Mouse (Mus musculus) lung, embryonic 15.5 days (tissue): ENCODE data around the gene Saysd1. TPM values are rescaled to one million over a fixed set of nuclear protein-coding genes. Genes with fewer than 3 reads are reported as not detected.
A peak's percentile ranks its signal among the peaks of the same experiment; 100 is the strongest.

ENCODE experiments used
- ATAC-seq: fragments of 200-750 bp; cut with Nextera tagmentation; 2 replicates; pipeline ENCODE4 v1.8.0; 2017; ENCODE audit warnings: moderate number of reproducible peaks, borderline replicate concordance; ENCODE audit not compliant: low FRiP score, low TSS enrichment; ENCODE audit errors: extremely low read depth
- H3K27ac ChIP-seq: fragments of 300-500 bp; sonication (generic); 2 replicates; pipeline ENCODE4 v1.5.1; 2015; ENCODE audit warnings: moderate library complexity, mild to moderate bottlenecking, inconsistent platforms
- H3K27me3 ChIP-seq: fragments of 300-500 bp; sonication (generic); 2 replicates; pipeline ENCODE4 v1.6.1; 2015; ENCODE audit warnings: inconsistent platforms
- H3K36me3 ChIP-seq: fragments of 300-500 bp; sonication (generic); 2 replicates; pipeline ENCODE4 v1.6.1; 2015; ENCODE audit warnings: inconsistent platforms
- H3K4me1 ChIP-seq: fragments of 300-500 bp; sonication (generic); 2 replicates; pipeline ENCODE4 v1.6.1; 2015; ENCODE audit warnings: inconsistent platforms
- H3K4me2 ChIP-seq: fragments of 300-500 bp; sonication (generic); 2 replicates; pipeline ENCODE4 v1.6.1; 2015; ENCODE audit warnings: inconsistent platforms, mild to moderate bottlenecking, moderate library complexity
- H3K4me3 ChIP-seq: fragments of 300-500 bp; sonication (generic); 2 replicates; pipeline ENCODE4 v1.5.1; 2015; ENCODE audit warnings: mild to moderate bottlenecking, inconsistent platforms
- H3K9ac ChIP-seq: fragments of 300-500 bp; sonication (generic); 2 replicates; pipeline ENCODE4 v1.6.1; 2015; ENCODE audit warnings: inconsistent platforms
- H3K9me3 ChIP-seq: fragments of 300-500 bp; sonication (generic); 2 replicates; pipeline ENCODE4 v1.6.1; 2016; ENCODE audit warnings: inconsistent platforms
- WGBS: fragments of 180-500 bp; shearing (Covaris S2); methylation state at CpG from one replicate; pipeline ENCODE4 v1.1.7; 2015; 5-methylcytosine and 5-hydroxymethylcytosine counted together
- polyA plus RNA-seq: library from polyadenylated mRNA; unstranded; fragments of >200 nt; fragmentation: Nextera tagmentation; extraction: Ambion mirVana; gene quantifications from 2 replicates; pipeline ENCODE4 v1.2.1, GENCODE M21; 2015

Gene Saysd1
- polyA plus RNA-seq, 1 experiment from 2014 or later, result 12.0 TPM

- no peak overlapping the region for H3K27ac ChIP-seq
- H3K9me3 ChIP-seq, result no peaks in the 10 kb centered on the region
- H3K36me3 ChIP-seq, result no peaks in the 10 kb centered on the region
- ATAC-seq, result peak; percentile 57; the same call in 1 of the 2 replicates
- H3K4me1 ChIP-seq, result 0 out of 2 replicates have a peak, but pooled peaks cover 4% of the 10 kb centered on the region
- no peaks in the 10 kb centered on the region for H3K27me3 ChIP-seq
- WGBS, result 18% methylated on average over 5 of the region's 5 CpGs
- no peak overlapping the region for H3K4me2 ChIP-seq
- no peak overlapping the region for H3K9ac ChIP-seq
- no peak overlapping the region for H3K4me3 ChIP-seq
Measured at GRCm38 (mm10) chr14:20098061-20098460, 40.3 kb downstream of the Saysd1 start.

GRCm38 (mm10) chr14:20094942-20095341, 43.4 kb downstream of the Saysd1 start:
- no peak overlapping the region for H3K4me2 ChIP-seq
- no peak for ATAC-seq
- H3K4me3 ChIP-seq, result no peak overlapping the region
- H3K4me1 ChIP-seq, result no peaks in the 10 kb centered on the region
- no peaks in the 10 kb centered on the region for H3K27me3 ChIP-seq
- no peaks in the 10 kb centered on the region for H3K36me3 ChIP-seq
- H3K9ac ChIP-seq, result no peak overlapping the region
- 42% methylated on average over 5 of the region's 5 CpGs for WGBS
- no peak overlapping the region for H3K27ac ChIP-seq
- no peaks in the 10 kb centered on the region for H3K9me3 ChIP-seq

GRCm38 (mm10) chr14:20093493-20093892, 44.8 kb downstream of the Saysd1 start:
- Histone ChIP-seq H3K4me3 (no peak overlapping the region), H3K9me3 (no peaks in the 10 kb centered on the region), H3K27me3 (no peaks in the 10 kb centered on the region), H3K4me1 (no peaks in the 10 kb centered on the region), H3K27ac (no peak overlapping the region), H3K4me2 (no peak overlapping the region), H3K9ac (no peak overlapping the region), H3K36me3 (no peaks in the 10 kb centered on the region)
- WGBS, result 16% methylated on average over 7 of the region's 7 CpGs
- ATAC-seq, result no peak

- no peaks in the 10 kb centered on the region for H3K27me3 ChIP-seq
- no peak for ATAC-seq
- H3K36me3 ChIP-seq, result no peaks in the 10 kb centered on the region
- no peak overlapping the region for H3K4me2 ChIP-seq
- no peak overlapping the region for H3K4me3 ChIP-seq
- no peaks in the 10 kb centered on the region for H3K9me3 ChIP-seq
- H3K4me1 ChIP-seq, result peaks cover 11% of the 10 kb centered on the region
- H3K9ac ChIP-seq, result no peak overlapping the region
- H3K27ac ChIP-seq, result no peak overlapping the region
Measured at GRCm38 (mm10) chr14:20084335-20084734, 54.0 kb downstream of the Saysd1 start.

GRCm38 (mm10) chr14:20082536-20083325, 55.6 kb downstream of the Saysd1 start:
- WGBS, result under 1% methylated on average over 56 of the region's 56 CpGs
- Histone ChIP-seq H3K4me1 (peaks cover 11% of the 10 kb centered on the region), H3K4me3 (peak overlapping the region; percentile 60), H3K4me2 (peak overlapping the region; percentile 64), H3K36me3 (no peaks in the 10 kb centered on the region), H3K9me3 (no peaks in the 10 kb centered on the region), H3K27ac (peak overlapping the region; percentile 98), H3K9ac (peak overlapping the region; percentile 61), H3K27me3 (no peaks in the 10 kb centered on the region)
- peak; percentile 97 for ATAC-seq

- Histone ChIP-seq H3K4me3 (peak overlapping the region; percentile 60), H3K27me3 (no peaks in the 10 kb centered on the region), H3K36me3 (no peaks in the 10 kb centered on the region), H3K27ac (peak overlapping the region; percentile 98), H3K4me1 (peaks cover 11% of the 10 kb centered on the region), H3K9me3 (no peaks in the 10 kb centered on the region), H3K4me2 (peak overlapping the region; percentile 64), H3K9ac (peak overlapping the region; percentile 61; the same call in 1 of the 2 replicates)
- 64% methylated on average over 5 of the region's 5 CpGs for WGBS
- no peak for ATAC-seq
Measured at GRCm38 (mm10) chr14:20081937-20082533, 56.3 kb downstream of the Saysd1 start.

GRCm38 (mm10) chr14:20081084-20081483, 57.2 kb downstream of the Saysd1 start:
- H3K4me2 ChIP-seq, result no peak overlapping the region
- H3K4me1 ChIP-seq, result peaks cover 11% of the 10 kb centered on the region
- no peaks in the 10 kb centered on the region for H3K9me3 ChIP-seq
- no peak overlapping the region for H3K27ac ChIP-seq
- H3K36me3 ChIP-seq, result no peaks in the 10 kb centered on the region
- H3K4me3 ChIP-seq, result no peak overlapping the region
- no peaks in the 10 kb centered on the region for H3K27me3 ChIP-seq
- no peak for ATAC-seq
- no peak overlapping the region for H3K9ac ChIP-seq
- WGBS, result 81% methylated on average over 1 of the region's 1 CpGs

GRCm38 (mm10) chr14:20077181-20077580, 61.2 kb downstream of the Saysd1 start:
- H3K4me2 ChIP-seq, result no peak overlapping the region
- H3K4me3 ChIP-seq, result no peak overlapping the region
- 85% methylated on average over 6 of the region's 6 CpGs for WGBS
- peaks cover 11% of the 10 kb centered on the region for H3K4me1 ChIP-seq
- ATAC-seq, result no peak
- no peak overlapping the region for H3K9ac ChIP-seq
- no peak overlapping the region for H3K27ac ChIP-seq
- no peaks in the 10 kb centered on the region for H3K36me3 ChIP-seq
- H3K27me3 ChIP-seq, result no peaks in the 10 kb centered on the region
- no peaks in the 10 kb centered on the region for H3K9me3 ChIP-seq

- H3K36me3 ChIP-seq, result no peaks in the 10 kb centered on the region
- H3K27me3 ChIP-seq, result no peaks in the 10 kb centered on the region
- no peak overlapping the region for H3K9ac ChIP-seq
- no peaks in the 10 kb centered on the region for H3K4me1 ChIP-seq
- H3K4me2 ChIP-seq, result no peak overlapping the region
- H3K4me3 ChIP-seq, result no peak overlapping the region
- H3K9me3 ChIP-seq, result no peaks in the 10 kb centered on the region
- no peak overlapping the region for H3K27ac ChIP-seq
- no peak for ATAC-seq
- 86% methylated on average over 7 of the region's 7 CpGs for WGBS
Measured at GRCm38 (mm10) chr14:20075544-20075943, 62.8 kb downstream of the Saysd1 start.

GRCm38 (mm10) chr14:20074759-20075158, 63.6 kb downstream of the Saysd1 start:
- no peak overlapping the region for H3K4me2 ChIP-seq
- 58% methylated on average over 1 of the region's 1 CpGs for WGBS
- no peaks in the 10 kb centered on the region for H3K27me3 ChIP-seq
- H3K4me1 ChIP-seq, result no peaks in the 10 kb centered on the region
- no peaks in the 10 kb centered on the region for H3K9me3 ChIP-seq
- no peak for ATAC-seq
- no peaks in the 10 kb centered on the region for H3K36me3 ChIP-seq
- H3K27ac ChIP-seq, result no peak overlapping the region
- no peak overlapping the region for H3K9ac ChIP-seq
- no peak overlapping the region for H3K4me3 ChIP-seq

GRCm38 (mm10) chr14:20070629-20071028, 67.7 kb downstream of the Saysd1 start:
- Histone ChIP-seq H3K4me1 (0 out of 2 replicates have a peak, but pooled peaks cover 3% of the 10 kb centered on the region), H3K4me3 (no peak overlapping the region), H3K9ac (no peak overlapping the region), H3K36me3 (no peaks in the 10 kb centered on the region), H3K27ac (no peak overlapping the region), H3K4me2 (no peak overlapping the region), H3K27me3 (no peaks in the 10 kb centered on the region), H3K9me3 (no peaks in the 10 kb centered on the region)
- ATAC-seq, result no peak

- ATAC-seq, result no peak
- 77% methylated on average over 2 of the region's 2 CpGs for WGBS
Measured at GRCm38 (mm10) chr14:20068365-20068764, 70.0 kb downstream of the Saysd1 start.

More at GRCm38 (mm10) chr14:20068365-20068764, 70.0 kb downstream of the Saysd1 start:
- no peak overlapping the region for H3K9ac ChIP-seq
- no peaks in the 10 kb centered on the region for H3K36me3 ChIP-seq
- no peak overlapping the region for H3K4me2 ChIP-seq
- H3K4me3 ChIP-seq, result no peak overlapping the region
- no peaks in the 10 kb centered on the region for H3K27me3 ChIP-seq
- 0 out of 2 replicates have a peak, but pooled peaks cover 3% of the 10 kb centered on the region for H3K4me1 ChIP-seq
- H3K27ac ChIP-seq, result no peak overlapping the region
- no peaks in the 10 kb centered on the region for H3K9me3 ChIP-seq
